Mouse (Mus musculus): Measurements from ENCODE around the gene Gm21560. TPM values are rescaled to one million over a fixed set of nuclear protein-coding genes. Genes with fewer than 3 reads are reported as not detected.

Gm21560 gene
- not detected for polyA plus RNA-seq (2015; fragmentation: Illumina TruSeq; extraction: RNeasy Lipid Tissue Mini Kit (QIAGEN cat#74804); ENCODE audit: insufficient read depth, low read depth, low replicate concordance)

DNA sequence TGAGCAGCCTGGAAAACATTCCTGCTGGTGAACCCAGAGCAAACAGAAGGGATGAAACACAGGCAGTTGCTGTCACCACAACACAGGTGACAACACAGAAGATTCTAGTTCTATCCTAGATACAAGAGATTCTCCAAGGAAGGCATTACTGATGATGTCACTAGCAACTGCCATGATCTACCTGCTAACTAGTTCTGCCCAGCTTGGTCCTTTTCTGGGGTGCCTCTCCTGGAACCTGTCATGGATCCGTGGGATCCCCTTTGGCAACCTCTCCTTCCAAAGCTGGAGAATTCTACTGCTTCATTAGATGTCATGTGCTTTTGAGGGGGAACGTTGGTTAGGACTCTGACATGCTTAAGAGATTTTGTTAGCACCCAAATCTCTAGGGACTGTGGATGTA is at the start of gene Gm21560:
Gm21560 (minus strand) TSS at position 101 of the 400 bp plus-strand sequence.

Other genes starting within 250 kb of the Gm21560 start
- not detected for gene Gm3453, start 240.2 kb downstream of the Gm21560 start, polyA plus RNA-seq (2015; fragmentation: Illumina TruSeq; extraction: RNeasy Lipid Tissue Mini Kit (QIAGEN cat#74804); ENCODE audit: insufficient read depth, low read depth, low replicate concordance)
- gene Gm6337, start 161.0 kb downstream of the Gm21560 start, polyA plus RNA-seq (2015; fragmentation: Illumina TruSeq; extraction: RNeasy Lipid Tissue Mini Kit (QIAGEN cat#74804); ENCODE audit: insufficient read depth, low read depth, low replicate concordance), result not detected
- not detected for gene Gm8206, start 125.3 kb downstream of the Gm21560 start, polyA plus RNA-seq (2015; fragmentation: Illumina TruSeq; extraction: RNeasy Lipid Tissue Mini Kit (QIAGEN cat#74804); ENCODE audit: insufficient read depth, low read depth, low replicate concordance)
- gene Gm3468, start 110.6 kb downstream of the Gm21560 start, polyA plus RNA-seq (2015; fragmentation: Illumina TruSeq; extraction: RNeasy Lipid Tissue Mini Kit (QIAGEN cat#74804); ENCODE audit: insufficient read depth, low read depth, low replicate concordance), result 0.54 TPM
- not detected for gene Gm3476, start 93.5 kb downstream of the Gm21560 start, polyA plus RNA-seq (2015; fragmentation: Illumina TruSeq; extraction: RNeasy Lipid Tissue Mini Kit (QIAGEN cat#74804); ENCODE audit: insufficient read depth, low read depth, low replicate concordance)
- not detected for gene Gm3411, start 68.0 kb upstream of the Gm21560 start, polyA plus RNA-seq (2015; fragmentation: Illumina TruSeq; extraction: RNeasy Lipid Tissue Mini Kit (QIAGEN cat#74804); ENCODE audit: insufficient read depth, low read depth, low replicate concordance)
- not detected for gene Gm21103, start 85.6 kb upstream of the Gm21560 start, polyA plus RNA-seq (2015; fragmentation: Illumina TruSeq; extraction: RNeasy Lipid Tissue Mini Kit (QIAGEN cat#74804); ENCODE audit: insufficient read depth, low read depth, low replicate concordance)
- not detected for gene Gm3618, start 124.4 kb upstream of the Gm21560 start, polyA plus RNA-seq (2015; fragmentation: Illumina TruSeq; extraction: RNeasy Lipid Tissue Mini Kit (QIAGEN cat#74804); ENCODE audit: insufficient read depth, low read depth, low replicate concordance)
- gene Gm16440, start 171.0 kb upstream of the Gm21560 start, polyA plus RNA-seq (2015; fragmentation: Illumina TruSeq; extraction: RNeasy Lipid Tissue Mini Kit (QIAGEN cat#74804); ENCODE audit: insufficient read depth, low read depth, low replicate concordance), result not detected
- gene Gm3591, start 193.2 kb upstream of the Gm21560 start, polyA plus RNA-seq (2015; fragmentation: Illumina TruSeq; extraction: RNeasy Lipid Tissue Mini Kit (QIAGEN cat#74804); ENCODE audit: insufficient read depth, low read depth, low replicate concordance), result not detected
- not detected for gene Gm3594, start 225.3 kb upstream of the Gm21560 start, polyA plus RNA-seq (2015; fragmentation: Illumina TruSeq; extraction: RNeasy Lipid Tissue Mini Kit (QIAGEN cat#74804); ENCODE audit: insufficient read depth, low read depth, low replicate concordance)

Data from pancreas, adult 10 weeks (tissue).